Mouse (Mus musculus): Measurements from ENCODE around the gene Gda. TPM values are rescaled to one million over a fixed set of nuclear protein-coding genes. Genes with fewer than 3 reads are reported as not detected.

Gda gene
- total RNA-seq, 4 experiments from 2014 or later: 5.3 to 8.1 (median 7.0) TPM

GRCm38 (mm10) chr19:21373073-21373755 is 100.0 kb downstream of the Gda start:
- DNase-seq (ENCODE audit: low spot score in 2 of 2): no peak

- no peak for DNase-seq (ENCODE audit: low spot score in 2 of 2)
Measured at GRCm38 (mm10) chr19:21372395-21373072, 100.7 kb downstream of the Gda start.

GRCm38 (mm10) chr19:21371337-21371736 is 101.9 kb downstream of the Gda start:
- DNase-seq (ENCODE audit: low spot score in 2 of 2): no peak

DNA sequence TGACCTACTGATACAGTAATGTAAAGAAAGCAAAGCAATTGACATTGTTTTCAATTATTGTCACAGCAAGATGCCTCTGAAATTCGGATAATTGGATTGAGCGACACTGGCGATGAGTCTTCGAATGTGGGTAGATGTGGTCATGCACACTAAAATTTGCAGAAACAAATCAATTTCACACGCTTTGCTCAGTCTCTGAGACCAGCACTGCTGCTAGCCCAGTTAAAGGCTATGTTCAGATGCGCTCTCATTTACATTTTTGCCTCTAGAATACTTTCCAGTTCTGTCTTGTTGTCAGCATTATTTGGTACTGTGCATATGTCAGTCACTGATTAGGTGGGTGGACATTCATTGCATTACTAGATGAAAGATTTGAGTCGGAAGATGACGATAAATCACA is 102.5 kb downstream of the Gda start:
- DNase-seq (ENCODE audit: low spot score in 2 of 2): no peak

GRCm38 (mm10) chr19:21369175-21369574 is 104.1 kb downstream of the Gda start:
- no peak for DNase-seq (ENCODE audit: low spot score in 2 of 2)

DNA sequence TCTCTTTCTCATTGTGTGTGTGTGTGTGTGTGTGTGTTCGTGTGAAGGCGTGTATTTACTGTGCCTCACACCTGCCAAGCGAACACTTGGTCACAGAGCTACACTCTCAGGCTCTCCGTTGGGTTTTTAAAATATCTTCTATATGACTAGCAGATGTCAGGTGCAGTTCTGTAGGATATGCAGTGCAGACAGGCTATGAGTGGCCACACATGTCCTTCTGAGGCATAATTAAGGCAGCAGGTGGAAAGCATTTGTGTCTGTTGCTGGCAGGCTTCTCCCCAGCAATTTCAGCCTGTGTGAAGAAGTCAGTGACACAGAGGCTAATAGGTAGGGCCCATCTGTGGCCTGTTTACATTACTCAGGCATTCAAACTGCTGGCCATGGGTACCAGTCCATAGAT is 104.7 kb downstream of the Gda start:
- DNase-seq (ENCODE audit: low spot score in 2 of 2): no peak

DNA sequence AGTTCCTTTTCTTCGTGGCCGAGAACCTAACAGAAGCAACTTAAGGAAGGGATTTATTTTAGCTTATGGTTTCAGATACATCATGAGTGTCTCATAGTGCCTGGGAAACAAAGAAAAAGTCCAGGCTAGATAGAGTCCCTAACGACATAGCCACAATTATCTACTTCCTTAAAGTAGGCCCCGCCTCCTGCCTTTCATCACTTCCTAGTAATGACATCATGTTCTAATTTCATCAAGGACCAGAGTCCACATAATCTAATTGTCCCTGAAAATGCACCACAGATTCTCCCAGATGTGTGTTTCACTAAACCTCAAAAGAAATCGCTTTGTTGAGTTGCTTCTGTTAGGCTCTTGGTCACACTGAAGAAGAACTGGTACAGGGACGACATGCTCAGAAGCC is 115.5 kb downstream of the Gda start:
- no peak for DNase-seq (ENCODE audit: low spot score in 2 of 2)

DNA sequence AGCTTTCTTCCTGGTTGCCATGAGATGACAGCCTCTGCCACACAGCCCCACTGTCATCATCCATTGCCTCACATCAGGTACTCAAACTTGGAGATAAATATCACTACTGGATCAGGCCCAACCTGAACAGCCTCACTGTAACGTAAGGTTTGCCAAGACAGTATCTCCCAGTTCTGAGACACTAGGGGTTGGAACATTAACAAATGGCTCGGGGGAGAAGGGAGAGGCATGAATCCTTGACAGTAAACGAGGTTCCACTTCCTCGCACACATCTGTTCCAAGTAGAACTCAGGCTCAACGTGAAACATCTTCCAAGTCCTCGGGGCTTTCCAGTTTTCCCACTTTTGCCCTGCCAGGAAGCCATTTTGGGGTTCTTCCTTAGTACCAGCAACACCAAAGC is 123.6 kb downstream of the Gda start:
- no peak for DNase-seq (ENCODE audit: low spot score in 2 of 2)

DNA sequence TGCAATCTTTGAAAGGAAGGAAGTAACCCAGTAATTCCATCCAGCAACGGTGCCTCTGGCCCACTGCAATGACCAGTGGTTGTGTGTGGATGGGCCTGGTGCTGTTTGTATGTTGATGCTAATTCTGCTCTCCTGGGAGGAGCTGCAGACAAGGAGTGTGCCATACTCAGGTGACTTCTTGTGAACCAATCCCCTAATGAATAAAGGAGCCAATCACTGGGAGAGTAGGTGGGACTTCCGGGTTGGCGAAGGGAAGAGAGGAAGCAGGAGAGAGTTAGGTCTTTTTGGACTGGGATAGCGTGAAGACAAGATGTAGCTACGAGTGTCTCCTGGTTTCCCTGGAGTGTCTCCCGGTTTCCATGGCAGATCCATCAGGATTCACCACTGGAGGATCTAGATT is 126.6 kb downstream of the Gda start:
- no peak for DNase-seq (ENCODE audit: low spot score in 2 of 2)

Other genes with a start within 250 kb of the Gda start
- 100 to 1,000 TPM; 247 to 295 (median 262) TPM for gene Zfand5, start 201.2 kb downstream of the Gda start, total RNA-seq (2022)
- 1 to 10 TPM; 6.9 to 8.5 (median 7.7) TPM for gene 1110059E24Rik, start 179.5 kb upstream of the Gda start, total RNA-seq (2022)
- gene Abhd17b, start 179.7 kb upstream of the Gda start, total RNA-seq (2022): 10 to 100 TPM; 16.8 to 18.5 (median 18.3) TPM